Mouse (Mus musculus) embryonic facial prominence, embryonic 11.5 days (tissue): ENCODE measurements around the gene Zbtb11. TPM values are rescaled to one million over a fixed set of nuclear protein-coding genes. Genes with fewer than 3 reads are reported as not detected.

ENCODE experiments used
- polyA plus RNA-seq: library from polyadenylated mRNA; unstranded; fragments of >200 nt; fragmentation: Nextera tagmentation; extraction: Ambion mirVana; gene quantifications from 2 replicates; pipeline ENCODE4 v1.2.1, GENCODE M21; 2014

The Zbtb11 gene
- polyA plus RNA-seq, 1 experiment from 2014 or later, result 19.0 TPM

Other genes with a start within 250 kb of the Zbtb11 start
- 3.0 and 3.9 TPM in 2 replicates for gene Nfkbiz, start 135.0 kb upstream of the Zbtb11 start, polyA plus RNA-seq
- 1.2 and 1.3 TPM in 2 replicates for gene Nxpe3, start 78.6 kb upstream of the Zbtb11 start, polyA plus RNA-seq
- gene Cep97, start 39.0 kb upstream of the Zbtb11 start, polyA plus RNA-seq, result 13.8 and 14.9 TPM in 2 replicates
- gene Rpl24, start 7.6 kb upstream of the Zbtb11 start, polyA plus RNA-seq, result 844 and 899 TPM in 2 replicates
- 328 and 365 TPM in 2 replicates for gene Pcnp, start 55.9 kb downstream of the Zbtb11 start, polyA plus RNA-seq
- 37.7 and 39.9 TPM in 2 replicates for gene Trmt10c, start 63.9 kb downstream of the Zbtb11 start, polyA plus RNA-seq
- 36.1 and 40.9 TPM in 2 replicates for gene Senp7, start 74.5 kb downstream of the Zbtb11 start, polyA plus RNA-seq
- 0.11 TPM in 1 of 2 replicates, not detected in the other for gene Impg2, start 230.4 kb downstream of the Zbtb11 start, polyA plus RNA-seq